Mouse (Mus musculus) olfactory bulb, adult 2 months (tissue): ENCODE data around the gene Vangl1.

Experiments
- CTCF ChIP-seq: fragments of 200-500 bp; IDR thresholded peaks from 2 replicates; pipeline ENCODE4 v1.5.1; 2012; ENCODE audit warnings: low read depth, mild to moderate bottlenecking, low read length, moderate library complexity; ENCODE audit not compliant: insufficient read depth
- POLR2A ChIP-seq: fragments of 200-500 bp; IDR thresholded peaks from 2 replicates; pipeline ENCODE4 v1.6.1; 2012; ENCODE audit warnings: mild to moderate bottlenecking, low read depth, low read length, moderate library complexity; ENCODE audit not compliant: insufficient read depth

GRCm38 (mm10) chr3:102156737-102157136 lies 47.8 kb downstream of the Vangl1 start:
- TF ChIP-seq POLR2A (no peak), CTCF (no peak)
